Mouse (Mus musculus) forelimb bud, embryonic 11.5 days (tissue): Measurements from ENCODE around the gene Tmem141.

Experiments used
- DNase-seq: peaks from one replicate; pipeline ENCODE4 v3.0.0-alpha.2; 2012; ENCODE audit warnings: low read depth, low spot score

Gene Tmem141

GRCm38 (mm10) chr2:25607761-25608622 is 13.8 kb downstream of the Tmem141 start, which contains the start of gene Rabl6:
Gene Rabl6 (minus strand): TSS chr2:25608521.
- DNase-seq = peak; percentile 91

- DNase-seq = no peak
Measured at GRCm38 (mm10) chr2:25602526-25602925, 19.3 kb downstream of the Tmem141 start.

GRCm38 (mm10) chr2:25600037-25600436 is 21.8 kb downstream of the Tmem141 start:
- DNase-seq = no peak

GRCm38 (mm10) chr2:25598749-25599148 is 23.1 kb downstream of the Tmem141 start:
- DNase-seq = no peak

- DNase-seq = no peak
Measured at GRCm38 (mm10) chr2:25596765-25597510, 24.9 kb downstream of the Tmem141 start.

- no peak for DNase-seq
Measured at GRCm38 (mm10) chr2:25591863-25592262, 29.9 kb downstream of the Tmem141 start.

GRCm38 (mm10) chr2:25588227-25588907 is 33.4 kb downstream of the Tmem141 start:
- DNase-seq = no peak

GRCm38 (mm10) chr2:25587290-25587689 is 34.5 kb downstream of the Tmem141 start:
- no peak for DNase-seq

GRCm38 (mm10) chr2:25585601-25586000 is 36.2 kb downstream of the Tmem141 start:
- no peak for DNase-seq

GRCm38 (mm10) chr2:25584856-25585255 is 36.9 kb downstream of the Tmem141 start:
- DNase-seq = no peak

- no peak for DNase-seq
Measured at GRCm38 (mm10) chr2:25584152-25584551, 37.7 kb downstream of the Tmem141 start.

- no peak for DNase-seq
Measured at GRCm38 (mm10) chr2:25583571-25583970, 38.2 kb downstream of the Tmem141 start.

- no peak for DNase-seq
Measured at GRCm38 (mm10) chr2:25583120-25583481, 38.7 kb downstream of the Tmem141 start.

GRCm38 (mm10) chr2:25582466-25583119 is 39.2 kb downstream of the Tmem141 start:
- no peak for DNase-seq

GRCm38 (mm10) chr2:25581901-25582301 is 39.9 kb downstream of the Tmem141 start:
- DNase-seq = no peak

GRCm38 (mm10) chr2:25581294-25581864 is 40.4 kb downstream of the Tmem141 start, which contains the start of gene Ajm1:
Gene Ajm1 (minus strand): TSS chr2:25581757.
- peak; percentile 81 for DNase-seq

- DNase-seq = no peak
Measured at GRCm38 (mm10) chr2:25580621-25581101, 41.1 kb downstream of the Tmem141 start.

- peak; percentile 62 for DNase-seq
Measured at GRCm38 (mm10) chr2:25579737-25580460, 41.9 kb downstream of the Tmem141 start.

GRCm38 (mm10) chr2:25578796-25579736 is 42.7 kb downstream of the Tmem141 start:
- no peak for DNase-seq
